Mouse (Mus musculus): ENCODE measurements around the gene Gm5414.

Gm5414 gene

GRCm38 (mm10) chr15:101627884-101628283 lies at the start of gene Gm5414:
Gene Gm5414, minus strand, starts transcription at chr15:101628188.
- DNase-seq: no peak

GRCm38 (mm10) chr15:101675978-101676377 lies 48.0 kb upstream of the Gm5414 start:
- DNase-seq: no peak

- DNase-seq: no peak
These were observed 24.8 kb upstream of the Gm5414 start for GRCm38 (mm10) chr15:101652736-101653265.

- DNase-seq: no peak
These were observed 19.3 kb upstream of the Gm5414 start, which contains the start of gene Gm5478 for GRCm38 (mm10) chr15:101647280-101647679. Gene Gm5478, minus strand, starts transcription at chr15:101647380.

- DNase-seq: no peak
These were observed 28.9 kb downstream of the Gm5414 start for GRCm38 (mm10) chr15:101599123-101599522.

GRCm38 (mm10) chr15:101588216-101588615 lies 39.8 kb downstream of the Gm5414 start:
- DNase-seq: no peak

- no peak for DNase-seq
These were observed 43.5 kb downstream of the Gm5414 start for GRCm38 (mm10) chr15:101584456-101584855.

- no peak for DNase-seq
These were observed 44.6 kb downstream of the Gm5414 start for GRCm38 (mm10) chr15:101583211-101583965.

GRCm38 (mm10) chr15:101581701-101582100 lies 46.3 kb downstream of the Gm5414 start:
- DNase-seq: no peak

- DNase-seq: no peak
These were observed 52.5 kb downstream of the Gm5414 start for GRCm38 (mm10) chr15:101575506-101575905.

All from lung, postnatal 10 days (tissue).